Mouse (Mus musculus): ENCODE results near the gene Ip6k1. TPM values are rescaled to one million over a fixed set of nuclear protein-coding genes. Genes with fewer than 3 reads are reported as not detected.
"Not testable (repeated sequence)": the region's sequence is repeated elsewhere in the genome, so short reads cannot be mapped to it uniquely, and the experiment has no call there.

Gene Ip6k1
- polyA plus RNA-seq, 1 experiment from 2014 or later = 80.6 TPM

DNA sequence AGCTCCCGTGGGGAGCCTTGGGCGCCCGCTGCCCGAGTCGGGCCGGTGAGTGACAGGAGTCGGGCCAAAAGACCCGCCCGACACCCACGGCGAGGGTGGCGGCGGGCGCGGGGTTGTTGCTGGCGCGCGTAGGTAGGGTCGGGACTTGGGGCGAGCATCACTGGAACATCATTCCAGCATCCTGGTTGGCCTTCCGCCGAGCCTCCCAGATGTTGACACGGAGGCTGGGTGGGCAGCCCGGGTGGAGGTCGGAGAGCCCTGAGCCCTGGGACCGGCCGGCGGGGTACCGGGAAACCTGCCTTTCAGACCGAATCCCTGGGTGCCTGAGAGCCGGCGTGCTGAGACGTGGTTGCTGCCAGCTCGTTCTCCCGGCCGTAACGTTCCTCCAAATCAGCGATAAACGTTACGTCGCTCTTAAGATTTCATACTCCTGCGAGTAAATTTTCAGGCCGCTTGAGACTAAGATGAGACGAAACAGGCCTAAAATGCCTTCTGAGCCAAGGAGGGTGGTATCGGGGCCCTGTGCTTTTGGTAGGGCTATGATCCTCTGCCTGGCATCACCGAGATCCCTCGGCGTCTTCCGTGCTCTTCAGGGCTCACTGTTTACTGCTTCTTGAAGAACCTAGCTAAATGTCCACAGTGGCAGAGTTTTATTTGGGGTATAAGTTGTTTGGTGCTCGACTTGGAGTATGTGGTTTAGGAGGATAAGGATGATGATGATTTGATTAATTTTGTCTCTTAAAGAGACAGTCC lies 653 bp downstream of the Ip6k1 start:
- under 1% methylated on average over 50 of the region's 50 CpGs for WGBS
- Histone ChIP-seq H3K9ac (replicated peaks) (peak overlapping the region; percentile 94), H3K4me3 (replicated peaks) (peak overlapping the region; percentile 96), H3K4me1 (replicated peaks) (peaks cover 24% of the 10 kb centered on the region), H3K27me3 (no peaks in the 10 kb centered on the region), H3K9me3 (no peaks in the 10 kb centered on the region), H3K36me3 (0 out of 2 replicates have a peak, but pooled peaks cover 10% of the 10 kb centered on the region), H3K27ac (peak overlapping the region; percentile 90), H3K4me2 (peak overlapping the region; percentile 86)
- ATAC-seq (ENCODE audit: insufficient number of reproducible peaks, insufficient read depth, low FRiP score, low TSS enrichment, low read depth) = no peak; the same call in 1 of the 2 replicates

DNA sequence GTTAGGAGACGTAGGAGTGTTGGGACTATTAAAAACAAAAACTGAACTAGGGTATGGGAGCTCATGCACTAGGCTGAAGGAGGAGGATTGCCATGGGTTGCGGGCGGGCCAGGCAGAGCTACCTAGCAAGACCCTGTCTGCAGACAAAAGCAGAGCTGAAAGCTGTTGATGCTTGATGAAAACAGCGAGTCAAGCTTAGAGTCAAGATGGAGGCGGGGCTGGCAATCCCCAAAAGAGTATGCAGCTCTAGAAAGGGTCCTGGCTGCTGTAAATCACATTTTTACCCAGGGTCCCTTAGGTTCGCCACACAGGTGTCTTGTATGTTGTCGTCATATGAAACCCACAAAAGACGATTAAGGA lies 1.2 kb downstream of the Ip6k1 start:
- Histone ChIP-seq H3K27ac (peak overlapping the region; percentile 90), H3K9ac (replicated peaks) (peak overlapping the region; percentile 94), H3K9me3 (no peaks in the 10 kb centered on the region), H3K27me3 (no peaks in the 10 kb centered on the region), H3K4me1 (replicated peaks) (peaks cover 24% of the 10 kb centered on the region), H3K4me2 (peak overlapping the region; percentile 86), H3K4me3 (replicated peaks) (peak overlapping the region; percentile 96), H3K36me3 (0 out of 2 replicates have a peak, but pooled peaks cover 14% of the 10 kb centered on the region)
- ATAC-seq (ENCODE audit: insufficient number of reproducible peaks, insufficient read depth, low FRiP score, low TSS enrichment, low read depth) = no peak
- 10% methylated on average over 8 of the region's 8 CpGs for WGBS

DNA sequence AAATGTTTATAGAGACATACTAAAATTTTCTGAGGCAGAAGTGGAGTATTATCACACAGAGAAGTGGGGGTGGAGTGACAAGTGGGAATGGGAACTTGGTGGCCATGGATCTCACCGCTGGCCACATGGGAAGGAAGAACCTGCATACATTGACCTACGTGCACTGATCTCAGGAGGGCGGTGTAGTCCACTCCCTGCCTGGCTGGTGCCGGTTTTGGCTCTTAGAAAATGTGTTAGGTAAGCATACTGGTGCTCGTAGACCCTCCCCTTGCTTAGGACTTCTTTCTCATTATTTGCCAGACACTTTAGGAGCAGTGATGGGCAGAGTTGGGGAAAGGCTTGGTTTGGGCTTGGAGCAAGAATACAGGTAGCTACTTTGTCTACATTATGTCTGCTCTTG lies 5.7 kb downstream of the Ip6k1 start:
- ATAC-seq (ENCODE audit: insufficient number of reproducible peaks, insufficient read depth, low FRiP score, low TSS enrichment, low read depth) = no peak
- no peak overlapping the region for H3K27ac ChIP-seq
- no peak overlapping the region for H3K9ac ChIP-seq (replicated peaks)
- peaks cover 32% of the 10 kb centered on the region for H3K36me3 ChIP-seq
- no peak overlapping the region for H3K4me2 ChIP-seq
- H3K4me3 ChIP-seq (replicated peaks) = no peak overlapping the region
- H3K4me1 ChIP-seq (replicated peaks) = peaks cover 18% of the 10 kb centered on the region
- 95% methylated on average over 5 of the region's 5 CpGs for WGBS
- H3K27me3 ChIP-seq = no peaks in the 10 kb centered on the region
- H3K9me3 ChIP-seq = no peaks in the 10 kb centered on the region

DNA sequence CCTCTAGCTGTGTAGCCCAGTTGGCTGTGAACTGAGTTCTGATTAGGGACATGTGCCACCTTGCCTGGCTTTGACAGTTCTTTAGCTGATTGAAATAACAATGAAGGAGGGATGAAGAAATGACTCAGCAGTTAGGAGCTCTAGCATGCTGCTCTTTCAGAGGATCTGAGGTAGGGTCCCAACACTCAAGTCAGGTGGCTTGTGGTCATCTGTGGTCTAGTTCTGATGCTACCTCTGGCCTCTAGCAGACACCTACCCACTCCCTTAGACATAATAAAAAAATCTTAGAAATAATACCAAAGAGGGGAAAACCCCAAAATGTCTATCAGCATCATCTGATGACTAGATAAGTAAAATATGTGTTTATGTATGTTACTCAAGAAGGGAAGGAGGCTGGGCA lies 8.1 kb downstream of the Ip6k1 start:
- no peaks in the 10 kb centered on the region for H3K27me3 ChIP-seq
- H3K36me3 ChIP-seq = peaks cover 35% of the 10 kb centered on the region
- H3K4me3 ChIP-seq (replicated peaks) = no peak overlapping the region
- H3K27ac ChIP-seq = no peak overlapping the region
- H3K9ac ChIP-seq (replicated peaks) = no peak overlapping the region
- no peaks in the 10 kb centered on the region for H3K9me3 ChIP-seq
- no peak for ATAC-seq (ENCODE audit: insufficient number of reproducible peaks, insufficient read depth, low FRiP score, low TSS enrichment, low read depth)
- H3K4me1 ChIP-seq (replicated peaks) = no peaks in the 10 kb centered on the region
- no peak overlapping the region for H3K4me2 ChIP-seq

DNA sequence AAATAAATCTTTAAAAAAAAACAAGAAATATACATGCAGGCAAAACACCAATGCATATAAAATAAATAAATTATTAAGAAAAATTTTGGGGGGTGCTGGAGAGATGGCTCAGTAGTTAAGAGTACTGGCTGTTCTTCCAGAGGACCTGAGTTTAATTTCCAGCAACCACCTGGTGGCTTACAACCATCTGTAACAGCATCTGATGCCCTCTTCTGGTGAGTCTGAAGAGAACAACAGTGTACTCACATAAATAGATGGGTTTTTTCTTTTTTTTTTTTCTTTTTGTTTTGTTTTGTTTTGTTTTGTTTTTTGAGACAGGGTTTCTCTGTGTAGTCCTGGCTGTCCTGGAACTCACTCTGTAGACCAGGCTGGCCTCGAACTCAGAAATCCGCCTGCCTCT lies 11.3 kb downstream of the Ip6k1 start:
- not testable (repeated sequence) for H3K4me1 ChIP-seq (replicated peaks); H3K4me2 ChIP-seq; H3K27me3 ChIP-seq; H3K27ac ChIP-seq; H3K9ac ChIP-seq (replicated peaks); ATAC-seq (ENCODE audit: insufficient number of reproducible peaks, insufficient read depth, low FRiP score, low TSS enrichment, low read depth); H3K4me3 ChIP-seq (replicated peaks); H3K9me3 ChIP-seq
- H3K36me3 ChIP-seq = peaks cover 37% of the 10 kb centered on the region
- 97% methylated on average over 2 of the region's 2 CpGs for WGBS

DNA sequence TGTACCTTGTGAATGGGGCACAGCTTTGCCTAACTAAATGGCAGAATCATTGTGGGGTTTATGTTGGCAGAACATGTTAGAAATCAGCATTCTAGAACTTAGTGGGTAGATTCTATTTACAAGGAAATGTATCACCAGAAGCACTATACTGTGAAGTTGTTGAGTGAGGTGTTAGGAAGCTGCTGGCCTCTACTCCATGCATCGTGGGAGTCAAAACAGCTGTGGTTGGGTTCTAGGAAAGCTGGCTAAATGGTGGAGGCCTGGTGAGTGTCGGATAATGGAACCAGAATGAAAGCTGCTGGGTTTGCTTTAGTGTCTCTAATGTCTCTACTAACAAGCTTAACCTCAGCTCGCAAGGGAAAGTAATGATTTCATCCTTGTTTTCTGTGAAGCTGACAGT lies 14.8 kb downstream of the Ip6k1 start:
- Histone ChIP-seq H3K4me1 (replicated peaks) (no peaks in the 10 kb centered on the region), H3K36me3 (peaks cover 29% of the 10 kb centered on the region), H3K27me3 (no peaks in the 10 kb centered on the region), H3K27ac (no peak overlapping the region), H3K9me3 (no peaks in the 10 kb centered on the region), H3K4me2 (no peak overlapping the region), H3K9ac (replicated peaks) (no peak overlapping the region), H3K4me3 (replicated peaks) (no peak overlapping the region)
- ATAC-seq (ENCODE audit: insufficient number of reproducible peaks, insufficient read depth, low FRiP score, low TSS enrichment, low read depth) = no peak
- WGBS = 85% methylated on average over 3 of the region's 3 CpGs

DNA sequence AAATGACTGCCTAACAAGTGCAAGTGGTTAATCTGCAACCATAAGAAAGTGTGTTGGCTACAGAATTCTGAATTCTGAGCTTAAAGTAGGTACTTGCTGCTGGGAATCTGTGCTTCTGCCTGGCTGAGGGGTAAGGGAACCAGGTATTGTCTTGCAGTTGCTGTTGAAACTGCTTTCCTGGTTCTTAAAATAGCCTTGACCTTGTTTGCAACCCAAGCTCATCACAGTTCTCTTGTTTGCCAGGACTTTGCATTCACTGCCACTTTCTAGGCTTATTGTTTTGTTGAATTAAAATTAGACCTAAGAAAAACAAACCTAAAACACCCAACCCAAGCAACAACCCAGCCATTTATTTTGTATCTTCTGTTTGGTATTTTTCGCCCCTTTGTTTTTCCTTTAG lies 18.4 kb downstream of the Ip6k1 start:
- Histone ChIP-seq H3K4me1 (replicated peaks) (no peaks in the 10 kb centered on the region), H3K36me3 (peaks cover 33% of the 10 kb centered on the region), H3K27me3 (no peaks in the 10 kb centered on the region), H3K9ac (replicated peaks) (no peak overlapping the region), H3K9me3 (no peaks in the 10 kb centered on the region), H3K4me3 (replicated peaks) (no peak overlapping the region), H3K4me2 (no peak overlapping the region), H3K27ac (no peak overlapping the region)
- WGBS = 94% methylated on average over 1 of the region's 1 CpGs
- ATAC-seq (ENCODE audit: insufficient number of reproducible peaks, insufficient read depth, low FRiP score, low TSS enrichment, low read depth) = no peak

DNA sequence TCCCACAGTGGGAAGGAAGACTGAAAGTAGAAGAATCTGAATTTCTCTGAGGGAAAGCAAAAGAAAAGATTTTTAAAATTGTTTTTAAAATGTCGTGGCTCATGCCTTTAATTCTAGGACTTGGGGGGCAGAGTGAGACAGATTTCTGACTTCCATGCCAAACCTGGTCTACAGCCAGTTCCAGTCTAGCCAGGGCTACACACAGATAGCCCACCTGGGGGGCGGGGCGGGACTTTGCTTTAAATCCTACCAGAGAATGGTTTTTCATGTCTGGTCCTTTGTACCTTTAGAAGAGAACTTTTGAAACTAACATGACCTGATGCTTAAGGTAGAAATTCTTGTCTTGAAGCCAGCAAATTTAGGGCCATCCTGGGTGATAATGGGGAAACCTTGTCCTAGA lies 20.9 kb downstream of the Ip6k1 start:
- ATAC-seq (ENCODE audit: insufficient number of reproducible peaks, insufficient read depth, low FRiP score, low TSS enrichment, low read depth) = no peak
- no peak overlapping the region for H3K4me3 ChIP-seq (replicated peaks)
- H3K9ac ChIP-seq (replicated peaks) = no peak overlapping the region
- no peak overlapping the region for H3K4me2 ChIP-seq
- peaks cover 5% of the 10 kb centered on the region; the same call in 1 of the 2 replicates for H3K9me3 ChIP-seq
- H3K36me3 ChIP-seq = peaks cover 51% of the 10 kb centered on the region
- no peaks in the 10 kb centered on the region for H3K4me1 ChIP-seq (replicated peaks)
- no peak overlapping the region for H3K27ac ChIP-seq
- 88% methylated on average over 3 of the region's 3 CpGs for WGBS
- H3K27me3 ChIP-seq = no peaks in the 10 kb centered on the region

DNA sequence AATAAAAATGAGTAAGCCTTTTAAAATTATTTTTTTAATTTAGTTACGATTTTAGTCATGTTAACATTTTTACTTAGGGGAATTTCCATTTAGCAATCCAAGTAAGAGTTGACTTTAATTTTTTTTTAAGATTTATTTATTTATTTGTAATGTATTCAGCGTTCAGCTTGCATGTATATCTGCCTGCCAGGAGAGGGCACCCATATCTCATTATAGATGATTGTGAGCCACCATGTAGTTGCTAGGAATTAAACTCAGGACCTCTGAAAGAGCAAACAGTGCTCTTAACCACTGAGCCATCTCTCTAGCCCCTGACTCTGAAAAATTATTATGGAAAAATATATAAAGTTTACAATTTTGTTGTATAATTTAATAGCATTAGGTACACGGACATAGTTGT lies 24.3 kb downstream of the Ip6k1 start:
- 89% methylated on average over 3 of the region's 3 CpGs for WGBS
- H3K4me2 ChIP-seq = no peak overlapping the region

DNA sequence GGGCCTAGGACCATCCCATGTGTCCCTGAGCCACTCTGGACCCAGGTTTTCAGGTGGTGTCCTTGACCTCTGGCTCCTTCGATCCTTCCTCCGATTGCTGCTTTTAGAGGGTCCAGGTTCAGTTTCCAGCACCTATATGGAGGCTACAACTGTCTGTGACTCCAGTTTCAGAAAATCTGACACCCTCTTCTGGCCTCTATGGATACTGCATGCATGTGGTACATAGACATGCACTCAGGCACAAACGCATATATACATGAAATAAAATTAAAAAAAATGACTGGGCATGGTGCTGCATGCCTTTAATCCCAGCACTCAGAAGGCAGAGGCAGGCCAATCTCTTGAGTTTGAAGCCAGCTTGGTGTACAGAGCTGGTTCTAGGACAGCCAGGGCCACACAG lies 25.6 kb downstream of the Ip6k1 start:
- ATAC-seq (ENCODE audit: insufficient number of reproducible peaks, insufficient read depth, low FRiP score, low TSS enrichment, low read depth) = no peak
- 96% methylated on average over 3 of the region's 3 CpGs for WGBS
- Histone ChIP-seq H3K9ac (replicated peaks) (no peak overlapping the region), H3K4me2 (no peak overlapping the region), H3K4me3 (replicated peaks) (no peak overlapping the region), H3K36me3 (peaks cover 86% of the 10 kb centered on the region), H3K9me3 (peaks cover 5% of the 10 kb centered on the region; the same call in 1 of the 2 replicates), H3K27ac (no peak overlapping the region), H3K27me3 (no peaks in the 10 kb centered on the region), H3K4me1 (replicated peaks) (no peaks in the 10 kb centered on the region)

More for the DNA sequence above, 24.3 kb downstream of the Ip6k1 start:
- Histone ChIP-seq H3K27me3 (no peaks in the 10 kb centered on the region), H3K4me1 (replicated peaks) (no peaks in the 10 kb centered on the region), H3K9ac (replicated peaks) (no peak overlapping the region), H3K9me3 (peaks cover 5% of the 10 kb centered on the region; the same call in 1 of the 2 replicates), H3K27ac (no peak overlapping the region), H3K4me3 (replicated peaks) (no peak overlapping the region), H3K36me3 (peaks cover 74% of the 10 kb centered on the region)
- ATAC-seq (ENCODE audit: insufficient number of reproducible peaks, insufficient read depth, low FRiP score, low TSS enrichment, low read depth) = no peak

DNA sequence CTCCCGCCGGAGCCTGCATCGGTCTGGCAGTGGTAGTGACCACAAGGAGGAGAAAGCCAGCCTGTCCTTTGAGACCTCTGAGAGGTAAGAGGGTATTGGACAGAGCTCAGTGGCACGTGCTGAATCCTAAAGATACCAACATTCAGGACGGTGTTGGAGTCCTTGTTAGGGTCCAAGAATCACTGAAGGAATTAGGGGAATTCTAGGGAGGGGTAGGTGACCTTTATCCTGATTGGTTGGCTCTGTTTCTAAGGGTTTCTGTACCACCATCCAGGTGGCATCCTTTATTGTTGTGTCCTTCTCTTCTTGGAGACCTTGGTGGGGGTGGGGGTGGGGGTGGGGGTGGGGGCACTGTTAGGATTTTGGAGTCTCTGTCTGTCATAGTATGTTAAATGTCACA lies 29.8 kb downstream of the Ip6k1 start:
- Histone ChIP-seq H3K27me3 (no peaks in the 10 kb centered on the region), H3K4me1 (replicated peaks) (no peaks in the 10 kb centered on the region), H3K9ac (replicated peaks) (no peak overlapping the region), H3K9me3 (peaks cover 5% of the 10 kb centered on the region; the same call in 1 of the 2 replicates), H3K27ac (no peak overlapping the region), H3K4me2 (no peak overlapping the region), H3K4me3 (replicated peaks) (no peak overlapping the region), H3K36me3 (peaks cover 84% of the 10 kb centered on the region)
- no peak for ATAC-seq (ENCODE audit: insufficient number of reproducible peaks, insufficient read depth, low FRiP score, low TSS enrichment, low read depth)
- WGBS = 92% methylated on average over 5 of the region's 5 CpGs
